Mouse (Mus musculus) adrenal gland, postnatal 14 days (tissue): ENCODE results near the gene Pacs2. TPM values are rescaled to one million over a fixed set of nuclear protein-coding genes. Genes with fewer than 3 reads are reported as not detected.

Experiments
- microRNA-seq, 2 experiments: library from miRNA; unstranded; fragments of <30 nt; microRNA quantifications; one replicate each; pipeline ENCODE4 v1.2.0; 2021
- total RNA-seq: library from RNA; stranded (reverse); gene quantifications from 2 replicates; pipeline ENCODE4 v1.2.3, GENCODE M21; 2021

Pacs2 gene
- total RNA-seq, 1 experiment from 2014 or later, result 30.0 TPM

Small RNAs within 50 kb of the gene (microRNA-seq; reads per million reads assigned to microRNA genes)
- 0 reads per million in 2 experiments for gene Gm44471

Other genes with a start within 250 kb of the Pacs2 start
- 7.2 and 9.6 TPM in 2 replicates for gene Ahnak2, start 211.9 kb upstream of the Pacs2 start, total RNA-seq
- gene Clba1, start 205.6 kb upstream of the Pacs2 start, total RNA-seq, result 3.4 and 5.6 TPM in 2 replicates
- 19.9 and 21.4 TPM in 2 replicates for gene Cdca4, start 185.1 kb upstream of the Pacs2 start, total RNA-seq
- 0.30 and 3.4 TPM in 2 replicates for gene Gpr132, start 146.3 kb upstream of the Pacs2 start, total RNA-seq
- 18.6 and 20.8 TPM in 2 replicates for gene Jag2, start 84.7 kb upstream of the Pacs2 start, total RNA-seq
- 32.5 and 35.7 TPM in 2 replicates for gene Nudt14, start 72.4 kb upstream of the Pacs2 start, total RNA-seq
- 18.3 and 21.1 TPM in 2 replicates for gene Btbd6, start 38.0 kb upstream of the Pacs2 start, total RNA-seq
- gene Brf1, start 13.8 kb upstream of the Pacs2 start, total RNA-seq, result 46.3 and 57.7 TPM in 2 replicates
- gene Tex22, start 60.0 kb downstream of the Pacs2 start, total RNA-seq, result 0.37 and 0.49 TPM in 2 replicates
- 83.7 and 94.0 TPM in 2 replicates for gene Mta1, start 83.8 kb downstream of the Pacs2 start, total RNA-seq
- 152 and 174 TPM in 2 replicates for gene Crip2, start 125.7 kb downstream of the Pacs2 start, total RNA-seq
- gene Crip1, start 131.8 kb downstream of the Pacs2 start, total RNA-seq, result 79.4 and 132 TPM in 2 replicates
- gene Tedc1, start 141.9 kb downstream of the Pacs2 start, total RNA-seq, result 3.1 and 3.7 TPM in 2 replicates
- gene Tmem121, start 171.4 kb downstream of the Pacs2 start, total RNA-seq, result 3.4 and 4.7 TPM in 2 replicates